Mouse (Mus musculus) myocyte (in vitro differentiated cells): ENCODE results near the gene Fam131a.

ENCODE experiments used
- MYOD1 ChIP-seq, 3 experiments: IDR thresholded peaks; one replicate each; pipeline ENCODE4 v1.6.1; 2011; ENCODE audit warnings: control low read depth in 2 of 3, low read depth in 2 of 3, mild to moderate bottlenecking in 2 of 3, moderate library complexity in 1 of 3; ENCODE audit not compliant: insufficient read length in 2 of 3, control insufficient read depth in 1 of 3
- POLR2A ChIP-seq: IDR thresholded peaks from one replicate; pipeline ENCODE4 v1.6.1; 2011; ENCODE audit warnings: low read depth, mild to moderate bottlenecking, control low read depth, moderate library complexity; ENCODE audit not compliant: insufficient read length
- POLR2AphosphoS2 ChIP-seq: IDR thresholded peaks from one replicate; pipeline ENCODE4 v1.6.1; 2011; ENCODE audit warnings: low read depth, control low read depth; ENCODE audit not compliant: insufficient read length
- USF1 ChIP-seq: IDR thresholded peaks from one replicate; pipeline ENCODE4 v1.6.1; 2011; ENCODE audit warnings: low read depth, mild to moderate bottlenecking, control low read depth, moderate library complexity

DNA sequence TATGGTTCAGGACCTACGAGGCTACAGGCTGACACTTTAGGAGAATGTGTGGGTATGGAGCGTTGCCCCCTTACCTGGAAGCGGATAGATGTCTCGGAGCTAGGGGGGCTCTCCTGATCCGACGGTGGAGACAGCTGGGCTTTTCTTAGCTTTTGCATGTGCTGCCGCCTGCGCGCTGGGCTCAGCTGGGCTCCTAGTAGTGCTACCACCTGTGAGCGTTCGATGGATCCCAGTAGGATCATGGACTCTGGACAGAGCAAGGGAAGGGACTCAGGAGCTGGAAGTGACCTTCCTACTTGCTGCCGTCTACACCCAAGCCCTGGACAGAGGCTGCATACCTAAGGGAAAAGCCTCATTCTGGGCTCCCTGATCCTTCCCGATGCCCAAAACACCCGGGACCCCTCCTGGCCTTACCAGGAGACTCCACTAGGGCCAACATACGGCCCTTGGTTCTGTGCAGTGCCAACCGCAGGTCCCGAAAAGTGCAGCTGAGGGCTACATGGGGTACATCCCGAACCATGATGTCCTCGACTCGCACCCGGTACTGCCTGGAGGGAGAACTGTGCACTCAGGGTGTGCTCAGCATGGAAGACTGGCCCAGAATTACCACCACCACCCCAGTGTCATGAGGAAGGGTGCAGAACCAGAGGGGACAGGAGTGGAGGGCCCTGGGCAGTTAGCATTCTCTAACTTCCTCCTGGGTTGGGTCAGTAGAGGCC, 15.3 kb downstream of the Fam131a start:
- TF ChIP-seq MYOD1 (IDR thresholded peaks at IDR 0.05; ENCODE audit: control insufficient read depth in 1 of 3, insufficient read length in 2 of 3, low read depth in 2 of 3) = no peak
- no peak for TF ChIP-seq USF1
- no peak for TF ChIP-seq POLR2AphosphoS2
- no peak for TF ChIP-seq POLR2A
